Mouse (Mus musculus): ENCODE measurements around the gene Bcs1l. TPM values are rescaled to one million over a fixed set of nuclear protein-coding genes. Genes with fewer than 3 reads are reported as not detected.

Bcs1l gene
- total RNA-seq (2021) = 26.1 and 29.0 TPM in 2 replicates
- long read RNA-seq, experiment 1, transcript Bcs1l-203 (8 exons, 1,488 nt) = major isoform, 25 of 41 reads
- long read RNA-seq, experiment 1, partial matches to known transcripts = 4 of 41 reads
- long read RNA-seq, experiment 1, other reads (novel, unspliced or antisense) = 6 of 41 reads
- long read RNA-seq, experiment 2, transcript Bcs1l-203 (8 exons, 1,488 nt) = major isoform, 18 of 44 reads
- long read RNA-seq, experiment 2, transcript Bcs1l-201 (8 exons, 1,890 nt) = minor isoform, 5 of 44 reads
- long read RNA-seq, experiment 2, partial matches to known transcripts = 3 of 44 reads
- long read RNA-seq, experiment 2, other reads (novel, unspliced or antisense) = 18 of 44 reads

DNA sequence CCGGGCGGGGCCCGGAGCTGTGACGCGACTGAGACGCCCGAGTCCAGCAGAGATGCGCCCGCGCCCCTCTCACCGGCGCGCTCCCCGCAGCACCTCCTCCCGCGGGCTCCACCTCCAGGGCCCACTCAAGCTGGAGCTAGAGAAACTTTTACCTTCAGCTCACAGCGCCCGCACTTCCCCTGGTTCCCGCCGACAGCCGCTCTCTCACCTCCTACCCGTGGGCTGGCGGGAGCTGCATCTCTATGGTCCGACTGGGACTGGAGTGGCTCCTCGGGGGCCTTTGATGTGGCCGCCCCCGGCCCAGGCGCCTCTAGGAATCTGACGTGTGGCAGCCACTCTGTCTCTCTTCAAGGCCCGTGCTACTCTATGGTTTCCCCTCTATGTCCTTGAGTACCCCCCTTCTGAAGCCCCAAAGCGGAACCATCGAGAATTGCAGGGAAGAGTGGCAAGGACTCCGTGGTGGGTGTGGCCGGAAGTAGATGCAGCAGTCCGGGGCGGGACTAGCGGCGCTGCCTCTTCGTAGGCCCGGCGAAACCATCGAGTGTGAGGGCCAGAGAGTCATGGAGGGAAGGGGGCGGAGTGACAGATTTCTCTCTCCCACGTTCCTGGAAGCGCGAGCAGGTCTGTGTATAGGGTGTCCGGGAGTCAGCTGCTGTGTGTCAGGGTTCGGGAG, at the start of gene Bcs1l, which contains the start of gene Zfp142:
Gene Bcs1l (plus strand): TSS at position 517 of the 673 bp plus-strand sequence.
Gene Zfp142 (minus strand): TSS at position 474 of the 673 bp plus-strand sequence.
- peak; percentile 99 for DNase-seq

DNA sequence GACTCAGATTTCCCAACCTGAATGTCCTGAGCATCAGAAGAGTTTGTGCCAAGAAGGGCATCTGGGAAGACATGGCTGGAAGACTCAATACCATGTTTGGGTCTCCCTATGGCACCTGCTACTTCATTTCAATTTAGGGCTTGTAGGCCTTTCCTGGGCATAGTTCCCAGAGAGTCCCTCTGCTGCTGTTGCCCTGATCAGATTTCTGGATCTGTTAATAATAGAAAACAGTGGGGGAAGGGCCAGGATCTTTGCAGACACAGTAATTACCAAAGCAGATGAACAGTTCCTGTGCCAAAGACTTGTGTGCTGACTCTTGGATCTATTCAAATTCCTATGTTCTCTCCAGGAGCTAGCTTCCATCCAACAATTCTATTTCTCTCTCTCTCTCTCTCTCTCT, 49.4 kb upstream of the Bcs1l start:
- DNase-seq = no peak

DNA sequence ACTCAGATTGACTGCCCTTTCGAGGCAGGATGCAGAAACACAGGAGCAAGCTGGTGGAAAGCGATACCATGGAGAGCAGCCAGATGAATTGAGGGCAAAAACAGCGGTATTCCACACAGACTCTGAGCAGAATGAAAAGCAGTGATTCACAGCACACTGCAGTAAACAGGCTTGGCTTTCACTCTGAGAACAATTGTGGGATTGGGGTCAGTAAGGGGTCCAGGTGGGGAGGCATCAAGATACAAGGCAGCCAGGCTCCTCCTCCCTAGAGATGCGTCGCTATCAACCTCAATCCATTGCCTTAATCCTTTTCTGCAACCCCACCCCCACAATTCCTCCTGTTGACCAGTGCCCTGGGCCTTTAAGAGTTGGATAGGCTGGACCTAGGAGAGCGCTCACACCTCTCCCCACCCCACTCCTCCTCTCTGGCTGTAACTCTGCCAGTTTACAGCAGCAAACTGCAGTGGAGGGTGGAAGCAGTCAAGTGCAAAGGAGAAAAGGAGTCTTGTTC, 45.6 kb upstream of the Bcs1l start, which contains the start of gene Plcd4:
Gene Plcd4 (plus strand): TSS at position 438 of the 511 bp plus-strand sequence.
- DNase-seq = peak; percentile 49

DNA sequence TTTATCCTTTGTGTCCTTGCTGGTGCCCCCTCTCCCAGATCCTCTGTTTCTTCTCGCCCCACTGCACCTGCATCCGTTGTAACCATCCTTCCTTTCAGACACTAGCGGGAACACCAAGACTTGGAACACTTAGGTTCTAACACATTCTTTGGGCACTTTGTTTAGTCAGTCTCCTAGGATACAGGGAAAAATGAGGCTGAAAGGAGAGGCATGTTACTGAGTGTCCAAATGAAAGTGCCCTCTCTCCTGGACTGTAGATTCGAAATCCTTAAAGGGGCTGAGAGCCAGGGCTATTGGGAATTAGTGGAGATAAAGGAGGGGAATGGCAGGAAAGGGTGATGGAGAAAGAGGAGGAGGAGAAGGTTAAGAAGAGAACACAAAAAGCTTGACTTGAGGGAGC, 43.9 kb upstream of the Bcs1l start, which contains the start of gene Usp37:
Gene Usp37 (minus strand): TSS at position 101 of the 400 bp plus-strand sequence.
- no peak for DNase-seq

DNA sequence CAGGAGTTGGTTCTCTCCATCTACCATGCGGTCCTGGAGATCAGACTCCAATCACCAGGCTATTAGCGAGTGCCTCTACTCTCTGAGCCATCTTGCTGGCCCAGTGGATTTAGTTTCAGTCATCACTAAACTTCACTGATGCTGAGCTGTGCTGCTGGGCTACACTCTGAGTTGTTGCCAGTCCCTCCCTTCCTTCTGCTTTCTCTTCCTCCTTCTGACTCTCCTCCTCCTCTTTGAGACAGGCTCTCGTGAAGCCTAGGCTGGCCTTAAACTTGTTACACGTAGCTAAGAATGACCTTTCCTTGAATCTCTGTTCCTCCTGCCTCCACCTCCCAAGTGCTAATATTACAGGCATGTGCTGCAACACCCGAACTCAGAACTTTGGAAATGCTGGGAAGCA, 29.0 kb upstream of the Bcs1l start:
- no peak for DNase-seq

DNA sequence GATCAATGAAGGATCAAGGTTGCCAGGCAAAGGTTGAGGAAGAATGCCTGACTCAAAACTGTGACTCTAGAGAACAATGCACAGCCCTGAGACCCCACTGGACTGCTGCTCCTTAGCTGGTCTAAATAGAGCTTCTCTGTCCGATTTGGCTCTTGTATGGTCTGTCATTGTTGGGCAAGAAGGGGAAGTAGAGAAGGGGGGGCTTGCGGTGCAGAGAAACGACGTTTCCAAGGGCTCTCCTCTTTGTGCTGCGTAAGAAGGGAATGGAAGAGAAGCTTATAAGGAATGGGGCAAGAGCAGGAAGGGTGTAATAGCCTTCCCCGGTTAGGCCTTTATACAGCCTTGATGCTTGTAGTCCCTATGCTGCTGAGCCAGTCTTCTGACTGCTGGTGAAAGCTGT, 22.3 kb upstream of the Bcs1l start:
- no peak for DNase-seq

DNA sequence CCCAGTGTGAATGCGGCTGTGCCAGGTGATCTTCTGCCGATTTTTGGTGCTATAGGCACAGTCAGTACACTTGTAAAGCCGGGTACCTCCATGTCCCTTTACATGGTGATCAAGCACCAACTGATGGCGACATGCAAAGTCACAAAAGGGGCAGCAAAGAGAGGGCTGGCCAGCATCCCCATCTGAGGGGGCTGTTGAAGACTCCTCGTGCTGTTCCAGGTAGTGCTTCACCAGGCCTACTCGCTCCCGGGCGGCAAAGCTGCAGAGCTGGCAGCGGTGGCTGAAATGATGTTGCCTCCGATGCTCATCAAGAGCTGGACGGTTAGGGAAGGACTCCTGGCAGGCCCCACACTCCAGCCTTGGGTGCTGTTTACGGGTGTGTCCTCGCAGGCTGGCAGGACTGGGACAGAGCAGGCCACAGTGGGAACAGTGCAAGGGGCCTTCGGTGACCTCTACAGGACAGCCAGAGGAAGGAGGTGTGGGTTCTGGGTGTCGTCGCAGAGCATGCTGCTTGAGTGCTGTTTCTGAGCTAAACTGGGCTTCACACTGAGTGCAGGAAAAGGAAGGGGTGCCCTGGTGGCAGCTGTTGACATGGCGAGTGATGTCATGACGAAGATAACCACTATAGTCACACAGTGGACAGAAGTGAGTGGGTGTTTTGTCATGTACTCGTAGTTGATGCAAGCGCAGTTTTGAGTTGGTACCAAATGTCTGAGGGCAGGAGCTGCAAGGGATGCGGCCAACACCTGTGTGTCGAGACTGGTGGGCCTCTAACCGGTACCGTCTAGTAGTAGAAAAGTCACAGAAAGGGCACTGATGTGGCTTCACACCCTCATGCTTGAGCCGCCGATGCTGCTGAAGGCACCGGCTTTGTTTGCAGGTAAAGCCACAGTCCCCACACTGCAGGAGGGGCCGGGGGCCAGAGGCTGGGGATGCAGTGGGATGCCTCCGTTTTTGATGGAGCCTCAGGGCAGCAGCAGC, 18.1 kb upstream of the Bcs1l start:
- no peak for DNase-seq

DNA sequence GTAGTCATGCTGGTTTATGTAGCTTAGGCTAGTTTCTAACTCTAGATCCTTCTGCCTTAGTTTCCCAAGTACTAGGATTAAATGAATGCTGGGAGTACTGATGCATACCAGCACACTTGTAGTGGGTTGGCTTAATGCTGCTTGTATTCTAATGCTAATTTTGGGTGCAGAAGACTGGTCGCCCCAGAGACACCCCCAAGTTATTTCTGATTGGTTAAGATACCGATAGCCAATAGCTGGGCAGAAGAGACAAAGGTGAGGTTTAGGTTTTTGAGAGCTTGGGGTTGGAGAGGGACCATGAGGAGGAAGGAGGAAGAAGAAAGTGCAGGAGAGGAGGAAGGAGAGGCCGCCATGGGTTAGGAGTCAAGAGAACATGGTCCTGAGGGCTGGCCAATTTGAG, 5.5 kb upstream of the Bcs1l start:
- DNase-seq = no peak

DNA sequence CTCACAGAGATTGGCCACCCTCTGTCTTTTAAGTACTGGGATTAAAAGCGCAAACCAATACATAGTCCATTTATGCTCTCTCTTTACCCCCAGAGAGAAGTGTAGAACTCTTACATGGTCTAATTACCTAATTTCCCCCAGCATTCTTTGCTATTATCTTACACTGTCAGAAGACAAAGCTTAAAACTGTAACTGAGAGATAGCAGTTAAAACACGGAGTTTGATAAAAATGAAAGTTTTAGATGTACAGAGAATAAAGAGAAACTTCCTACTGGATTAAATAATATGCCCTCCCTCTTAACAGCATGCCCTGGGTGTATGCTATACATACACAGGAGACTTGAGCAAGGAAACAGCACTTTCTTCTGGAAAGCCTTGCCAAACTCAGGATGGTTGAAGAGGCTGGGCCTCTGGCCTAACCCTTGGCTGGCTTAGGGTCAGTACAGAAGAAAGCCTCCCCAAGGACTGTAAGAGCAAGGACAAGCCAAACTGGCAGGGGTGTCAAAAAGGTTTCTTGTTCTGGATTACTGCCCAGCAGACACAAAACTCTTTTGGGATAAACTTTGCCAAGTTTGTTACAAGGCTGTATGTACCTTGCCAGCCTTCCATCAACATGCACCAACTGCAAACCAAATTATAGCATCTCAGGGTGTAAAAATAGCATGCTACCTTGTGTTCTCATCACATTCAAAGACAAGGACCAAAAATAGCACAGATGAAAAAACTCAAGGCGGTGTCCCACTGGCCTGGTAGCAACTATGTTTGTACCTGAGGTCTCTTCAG, 3.3 kb upstream of the Bcs1l start:
- peak; percentile 38 for DNase-seq

DNA sequence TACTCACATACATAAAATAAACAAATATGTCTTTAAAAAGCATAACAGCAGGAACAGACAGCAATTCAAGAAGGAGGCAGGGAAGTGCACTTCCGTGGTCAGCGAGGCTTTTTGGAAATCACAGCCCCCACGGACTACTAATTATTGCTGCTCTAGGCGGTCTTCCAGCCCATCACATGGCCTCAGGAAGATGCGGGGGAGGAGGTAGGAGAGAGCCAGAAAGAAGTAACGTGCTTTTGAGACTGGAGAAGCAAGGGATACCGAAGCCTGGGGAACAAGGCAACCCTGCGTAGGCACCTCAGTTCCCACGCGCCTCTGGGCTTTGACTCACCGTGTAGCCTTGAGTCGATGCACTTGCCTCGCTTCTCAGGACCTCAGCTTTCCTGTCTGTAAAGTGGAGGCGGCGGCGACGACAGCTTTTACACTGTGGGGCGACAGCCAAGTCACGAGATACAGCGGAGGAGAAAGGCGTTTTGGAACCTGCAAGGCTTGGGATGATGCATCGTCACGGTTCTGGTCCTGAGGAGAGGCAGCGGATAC, 786 bp upstream of the Bcs1l start:
- no peak for DNase-seq

DNA sequence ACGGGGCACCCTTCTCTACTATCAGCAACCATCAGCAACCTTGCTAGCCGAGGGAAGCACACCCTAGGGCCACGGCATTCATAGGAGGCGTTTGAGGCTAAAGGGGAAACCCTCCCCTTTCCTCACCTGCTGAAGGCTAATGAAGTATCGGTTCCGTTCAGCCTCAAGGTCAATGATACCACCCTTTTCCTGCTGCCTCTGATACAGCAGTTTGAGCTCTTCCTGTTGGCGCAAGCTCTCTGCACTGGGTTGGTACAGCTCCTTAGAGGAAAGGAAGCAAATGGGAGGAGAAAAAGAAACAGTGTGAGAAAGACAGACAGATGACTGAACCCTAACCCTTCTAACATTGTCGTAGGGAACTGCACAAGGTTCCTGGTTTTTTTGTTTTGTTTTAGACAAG, 6.3 kb downstream of the Bcs1l start:
- no peak for DNase-seq

DNA sequence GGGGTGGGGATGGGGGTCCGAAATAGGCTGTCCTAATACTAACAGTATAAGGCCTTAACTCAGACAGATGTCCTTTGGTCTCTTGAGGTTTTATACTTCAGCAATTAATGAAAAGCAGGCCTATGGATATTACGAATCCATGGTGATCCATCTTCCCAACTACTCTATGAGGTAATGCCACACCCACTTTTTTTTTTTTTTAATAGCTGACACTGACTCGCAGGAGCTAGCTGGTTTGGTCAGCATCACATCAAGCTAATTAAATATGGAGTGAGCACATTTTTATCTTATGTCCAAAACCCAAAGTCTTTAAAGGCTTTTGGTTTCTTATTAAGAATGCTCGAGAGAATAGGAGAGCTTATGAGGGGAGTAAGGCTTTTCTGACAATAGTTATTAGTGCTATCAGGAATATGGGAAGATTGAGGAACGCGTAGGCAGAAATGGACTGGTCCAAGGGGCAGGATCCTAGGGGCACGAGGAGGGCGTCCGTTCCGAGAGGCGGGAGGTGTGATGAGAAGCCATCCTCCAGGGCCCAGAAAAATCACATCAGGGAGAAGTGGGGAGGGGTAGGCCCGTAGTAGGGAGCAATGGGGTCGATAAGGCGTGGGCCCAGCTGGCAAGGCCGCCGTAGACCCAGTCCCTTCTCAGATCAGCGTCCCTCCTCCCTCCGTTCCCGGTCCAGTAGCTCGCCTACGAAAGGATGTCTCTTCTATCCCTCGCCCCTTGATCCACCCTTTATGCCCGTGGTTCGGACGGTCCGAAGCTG, 12.6 kb downstream of the Bcs1l start:
- no peak for DNase-seq

DNA sequence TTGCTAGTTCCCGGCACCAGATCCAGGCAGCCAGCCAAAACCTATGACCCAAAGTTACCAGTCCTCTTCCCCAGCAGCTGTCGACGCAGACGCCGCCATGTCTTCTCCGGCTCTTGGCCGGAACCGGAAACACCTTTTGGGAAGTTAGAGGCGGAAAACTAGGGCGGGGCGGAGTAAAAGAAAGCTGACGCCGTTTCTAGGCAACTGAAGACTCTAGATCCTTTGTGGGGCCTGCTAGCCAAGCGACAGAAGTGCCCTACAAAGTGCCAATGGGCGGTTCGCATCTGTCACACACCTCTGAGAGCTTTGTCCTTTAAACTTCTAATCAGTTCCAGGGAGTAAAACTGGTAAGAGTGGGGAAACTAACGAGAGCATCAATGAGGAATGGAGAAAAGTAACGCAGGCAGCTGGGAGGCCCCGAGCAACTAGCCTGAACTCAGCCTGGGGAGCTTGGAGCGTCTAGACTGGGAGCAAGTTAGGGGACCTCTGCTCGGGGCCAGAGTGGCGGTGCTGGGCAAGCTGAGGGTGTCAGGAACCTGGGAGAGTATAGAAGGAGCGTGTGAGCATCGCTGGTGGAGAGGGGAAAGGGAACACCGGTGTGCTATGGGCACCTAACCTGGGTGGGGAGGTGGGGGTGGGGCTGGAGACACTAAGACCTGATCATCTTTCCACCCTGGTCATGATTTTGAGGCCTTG, 13.3 kb downstream of the Bcs1l start, which contains the start of the genes Rnf25 and Stk36:
Gene Rnf25 (minus strand): TSS at position 131 of the 696 bp plus-strand sequence.
Gene Stk36 (plus strand): TSS at position 179 of the 696 bp plus-strand sequence.
- peak; percentile 93 for DNase-seq

DNA sequence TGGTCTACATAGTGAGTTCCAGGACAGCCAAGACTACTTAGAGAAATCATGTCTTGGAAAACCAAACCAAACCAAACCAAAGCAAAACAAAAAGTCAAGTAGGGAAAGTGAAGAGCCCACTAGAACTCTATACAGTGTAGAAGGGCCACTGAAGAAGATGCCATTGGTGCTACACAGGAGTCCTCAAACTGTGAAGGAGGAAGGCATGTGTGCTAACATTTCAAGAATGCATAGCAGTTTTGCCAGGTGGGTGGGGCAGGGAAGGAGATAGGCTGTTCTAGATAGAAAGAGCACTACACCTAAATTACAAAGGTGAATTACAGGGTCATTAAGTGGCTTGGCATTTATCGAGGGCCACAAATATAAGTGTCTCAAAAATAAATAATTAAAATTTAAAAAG, 36.1 kb downstream of the Bcs1l start:
- DNase-seq = no peak

DNA sequence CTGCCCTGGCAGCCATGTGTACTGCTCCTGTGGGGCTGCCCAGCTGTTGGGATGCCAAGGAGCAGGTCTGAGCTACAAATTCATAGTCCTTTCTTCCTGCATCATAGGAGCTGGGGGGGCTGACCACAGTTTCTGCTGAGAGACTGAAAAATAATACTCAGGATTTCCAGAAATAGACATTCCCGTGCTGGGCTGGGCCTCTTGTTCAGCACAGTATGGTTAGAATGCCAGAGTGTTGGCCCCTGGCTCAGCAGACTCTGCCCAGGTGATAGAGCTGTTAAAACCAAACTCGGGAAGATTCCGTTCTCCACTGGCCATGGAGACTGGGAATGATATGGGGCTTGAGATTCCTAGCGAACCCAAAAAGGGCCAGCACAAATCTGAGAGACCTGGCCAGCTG, 38.0 kb downstream of the Bcs1l start:
- no peak for DNase-seq

DNA sequence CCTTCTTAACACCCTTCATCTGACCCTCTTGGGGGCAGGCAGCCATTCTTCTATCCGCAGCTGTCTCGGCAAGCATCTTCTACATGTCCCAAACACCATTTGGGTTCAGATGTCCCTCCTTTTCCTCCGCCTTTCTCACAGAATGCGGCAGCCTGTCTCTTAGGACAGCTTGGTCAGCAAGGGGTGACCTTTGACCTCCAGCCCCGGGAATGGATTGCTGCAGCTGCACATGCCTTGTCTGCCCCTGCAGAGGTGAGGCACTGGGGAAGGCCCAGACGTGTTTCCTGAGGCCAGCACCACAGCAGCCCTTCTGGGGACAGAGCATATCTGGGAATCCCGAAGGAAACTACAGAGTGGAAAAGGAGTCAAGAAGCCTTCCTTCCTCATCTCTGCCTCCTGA, 39.9 kb downstream of the Bcs1l start:
- peak; percentile 16 for DNase-seq

DNA sequence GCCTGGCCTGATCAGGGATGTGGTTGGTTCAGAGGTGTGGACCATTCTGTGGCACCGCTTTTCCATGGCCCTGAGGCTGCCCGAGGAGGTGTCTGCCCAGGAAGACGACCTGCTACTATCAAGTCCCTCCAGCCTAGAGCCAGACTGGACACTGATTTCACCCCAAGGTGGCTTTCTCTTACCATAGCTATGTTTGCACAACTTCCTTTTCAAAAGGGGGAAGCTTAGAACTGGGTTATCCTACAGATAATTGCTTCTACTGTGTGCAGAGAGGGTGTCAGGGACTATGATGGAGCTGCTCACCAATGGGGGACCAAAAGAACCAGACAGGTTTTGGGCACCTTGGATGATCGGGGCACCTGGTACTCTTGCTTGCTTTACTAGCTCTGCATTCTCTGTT, 44.6 kb downstream of the Bcs1l start:
- no peak for DNase-seq

Measured in adrenal gland, postnatal 14 days (tissue).